Mouse (Mus musculus) adrenal gland, adult 2 months (tissue): ENCODE measurements around the gene Tmem91. TPM values are rescaled to one million over a fixed set of nuclear protein-coding genes. Genes with fewer than 3 reads are reported as not detected.

ENCODE experiments used
- DNase-seq: peaks from one replicate; pipeline ENCODE4 v3.0.0; 2021
- polyA plus RNA-seq: library from polyadenylated mRNA; depleted of rRNA; stranded (reverse); fragments of >200 nt; gene quantifications from 2 replicates; pipeline ENCODE4 v1.2.3, GENCODE M21; 2012
- total RNA-seq, 2 experiments: library from RNA; stranded (reverse); gene quantifications; 2 replicates each; pipeline ENCODE4 v1.2.3; 2021

Gene Tmem91
- total and polyA plus RNA-seq, 3 experiments: 0.37 to 1.1 TPM; not detected in 1

GRCm38 (mm10) chr7:25671686-25672085, 3.3 kb downstream of the Tmem91 start:
- no peak for DNase-seq

- DNase-seq: no peak
Measured at GRCm38 (mm10) chr7:25670096-25670495, 4.9 kb downstream of the Tmem91 start.

GRCm38 (mm10) chr7:25669631-25670030, 5.3 kb downstream of the Tmem91 start:
- no peak for DNase-seq

GRCm38 (mm10) chr7:25669158-25669557, 5.8 kb downstream of the Tmem91 start:
- no peak for DNase-seq

GRCm38 (mm10) chr7:25666381-25666780, 8.6 kb downstream of the Tmem91 start:
- no peak for DNase-seq

GRCm38 (mm10) chr7:25658657-25659472, 16.1 kb downstream of the Tmem91 start, which contains the start of the genes Bckdha and Exosc5:
Gene Bckdha (minus strand): TSS chr7:25658981.
Gene Exosc5 (plus strand): TSS chr7:25659164.
- peak; percentile 99 for DNase-seq

- DNase-seq: peak; percentile 49
Measured at GRCm38 (mm10) chr7:25657785-25658184, 17.2 kb downstream of the Tmem91 start.

- DNase-seq: peak; percentile 21
Measured at GRCm38 (mm10) chr7:25655601-25656428, 19.2 kb downstream of the Tmem91 start.

- DNase-seq: no peak
Measured at GRCm38 (mm10) chr7:25652244-25652759, 22.7 kb downstream of the Tmem91 start.

- no peak for DNase-seq
Measured at GRCm38 (mm10) chr7:25651281-25651680, 23.7 kb downstream of the Tmem91 start.

- DNase-seq: no peak
Measured at GRCm38 (mm10) chr7:25649839-25650238, 25.1 kb downstream of the Tmem91 start.

- no peak for DNase-seq
Measured at GRCm38 (mm10) chr7:25647574-25648123, 27.3 kb downstream of the Tmem91 start.

- DNase-seq: no peak
Measured at GRCm38 (mm10) chr7:25645074-25645473, 29.9 kb downstream of the Tmem91 start.

- DNase-seq: no peak
Measured at GRCm38 (mm10) chr7:25644631-25645030, 30.3 kb downstream of the Tmem91 start.

- DNase-seq: no peak
Measured at GRCm38 (mm10) chr7:25644136-25644535, 30.8 kb downstream of the Tmem91 start.

GRCm38 (mm10) chr7:25639754-25640153, 35.2 kb downstream of the Tmem91 start:
- DNase-seq: no peak

GRCm38 (mm10) chr7:25637099-25637498, 37.9 kb downstream of the Tmem91 start:
- no peak for DNase-seq

- no peak for DNase-seq
Measured at GRCm38 (mm10) chr7:25636373-25636772, 38.6 kb downstream of the Tmem91 start.

GRCm38 (mm10) chr7:25632679-25633078, 42.3 kb downstream of the Tmem91 start:
- DNase-seq: no peak

- DNase-seq: no peak
Measured at GRCm38 (mm10) chr7:25628323-25628620, 46.7 kb downstream of the Tmem91 start.

GRCm38 (mm10) chr7:25627431-25628322, 47.3 kb downstream of the Tmem91 start:
- DNase-seq: peak; percentile 81
